Mouse (Mus musculus) hindlimb bud, embryonic 11.5 days (tissue): Measurements from ENCODE around the gene Asb16.
A peak's percentile ranks its signal among the peaks of the same experiment; 100 is the strongest.

Source experiments
- DNase-seq: peaks from one replicate; pipeline ENCODE4 v3.0.0-alpha.2; 2012; ENCODE audit warnings: low read depth, low spot score; ENCODE audit errors: extremely low spot score

Asb16 gene

GRCm38 (mm10) chr11:102268520-102269244 lies at the start of gene Asb16:
TSS of gene Asb16 (plus strand) at chr11:102268743.
- DNase-seq, result no peak

GRCm38 (mm10) chr11:102218783-102219182 lies 49.8 kb upstream of the Asb16 start:
- DNase-seq, result no peak

GRCm38 (mm10) chr11:102219247-102219993 lies 49.1 kb upstream of the Asb16 start:
- no peak for DNase-seq

- DNase-seq, result no peak
Observed at GRCm38 (mm10) chr11:102219994-102220346, 48.6 kb upstream of the Asb16 start.

- no peak for DNase-seq
Observed at GRCm38 (mm10) chr11:102220451-102220850, 48.1 kb upstream of the Asb16 start.

GRCm38 (mm10) chr11:102221243-102221953 lies 47.1 kb upstream of the Asb16 start:
- no peak for DNase-seq

- no peak for DNase-seq
Observed at GRCm38 (mm10) chr11:102221954-102222351, 46.6 kb upstream of the Asb16 start.

GRCm38 (mm10) chr11:102223166-102223565 lies 45.4 kb upstream of the Asb16 start:
- DNase-seq, result no peak

- no peak for DNase-seq
Observed at GRCm38 (mm10) chr11:102224686-102225085, 43.9 kb upstream of the Asb16 start.

- DNase-seq, result no peak
Observed at GRCm38 (mm10) chr11:102225221-102225620, 43.3 kb upstream of the Asb16 start.

- no peak for DNase-seq
Observed at GRCm38 (mm10) chr11:102226067-102226978, 42.2 kb upstream of the Asb16 start.

- DNase-seq, result no peak
Observed at GRCm38 (mm10) chr11:102227270-102228190, 41.0 kb upstream of the Asb16 start.

- DNase-seq, result no peak
Observed at GRCm38 (mm10) chr11:102228191-102228545, 40.4 kb upstream of the Asb16 start.

GRCm38 (mm10) chr11:102228646-102229268 lies 39.8 kb upstream of the Asb16 start:
- no peak for DNase-seq

GRCm38 (mm10) chr11:102229331-102229953 lies 39.1 kb upstream of the Asb16 start:
- DNase-seq, result no peak

- peak; percentile 95 for DNase-seq
Observed at GRCm38 (mm10) chr11:102230006-102230741, 38.4 kb upstream of the Asb16 start, which contains the start of gene Hdac5. TSS of gene Hdac5 (minus strand) at chr11:102230166.

- no peak for DNase-seq
Observed at GRCm38 (mm10) chr11:102236022-102236421, 32.5 kb upstream of the Asb16 start.

GRCm38 (mm10) chr11:102240636-102241035 lies 27.9 kb upstream of the Asb16 start:
- no peak for DNase-seq
